Mouse (Mus musculus): Measurements from ENCODE around the gene Stard13.

Gene Stard13

GRCm38 (mm10) chr5:151233400-151234031, at the start of gene Stard13:
Stard13 (minus strand) TSS chr5:151233836.
- DNase-seq (ENCODE audit: inconsistent ontology term) = peak; percentile 68

GRCm38 (mm10) chr5:151279531-151279930, 45.9 kb upstream of the Stard13 start:
- DNase-seq (ENCODE audit: inconsistent ontology term) = no peak

GRCm38 (mm10) chr5:151277927-151278326, 44.3 kb upstream of the Stard13 start:
- no peak for DNase-seq (ENCODE audit: inconsistent ontology term)

GRCm38 (mm10) chr5:151275986-151276385, 42.4 kb upstream of the Stard13 start:
- no peak for DNase-seq (ENCODE audit: inconsistent ontology term)

- peak; percentile 38 for DNase-seq (ENCODE audit: inconsistent ontology term)
These were observed 40.6 kb upstream of the Stard13 start for GRCm38 (mm10) chr5:151274265-151274664.

- no peak for DNase-seq (ENCODE audit: inconsistent ontology term)
These were observed 37.2 kb upstream of the Stard13 start for GRCm38 (mm10) chr5:151270815-151271214.

- DNase-seq (ENCODE audit: inconsistent ontology term) = peak; percentile 63
These were observed 33.4 kb upstream of the Stard13 start for GRCm38 (mm10) chr5:151266896-151267634.

GRCm38 (mm10) chr5:151261558-151261957, 27.9 kb upstream of the Stard13 start:
- no peak for DNase-seq (ENCODE audit: inconsistent ontology term)

- DNase-seq (ENCODE audit: inconsistent ontology term) = no peak
These were observed 18.6 kb upstream of the Stard13 start for GRCm38 (mm10) chr5:151252213-151252612.

GRCm38 (mm10) chr5:151251656-151252055, 18.0 kb upstream of the Stard13 start:
- peak; percentile 47 for DNase-seq (ENCODE audit: inconsistent ontology term)

GRCm38 (mm10) chr5:151248671-151249620, 15.3 kb upstream of the Stard13 start:
- no peak for DNase-seq (ENCODE audit: inconsistent ontology term)

GRCm38 (mm10) chr5:151248084-151248483, 14.4 kb upstream of the Stard13 start:
- no peak for DNase-seq (ENCODE audit: inconsistent ontology term)

GRCm38 (mm10) chr5:151247115-151247875, 13.7 kb upstream of the Stard13 start:
- no peak for DNase-seq (ENCODE audit: inconsistent ontology term)

- no peak for DNase-seq (ENCODE audit: inconsistent ontology term)
These were observed 12.7 kb upstream of the Stard13 start for GRCm38 (mm10) chr5:151246287-151246686.

- DNase-seq (ENCODE audit: inconsistent ontology term) = no peak
These were observed 11.9 kb upstream of the Stard13 start for GRCm38 (mm10) chr5:151245571-151245970.

- DNase-seq (ENCODE audit: inconsistent ontology term) = no peak
These were observed 5.1 kb upstream of the Stard13 start for GRCm38 (mm10) chr5:151238730-151239129.

- DNase-seq (ENCODE audit: inconsistent ontology term) = peak; percentile 60
These were observed 2.8 kb upstream of the Stard13 start for GRCm38 (mm10) chr5:151236411-151236810.

GRCm38 (mm10) chr5:151232576-151233299, 898 bp downstream of the Stard13 start:
- DNase-seq (ENCODE audit: inconsistent ontology term) = no peak

- no peak for DNase-seq (ENCODE audit: inconsistent ontology term)
These were observed 1.8 kb downstream of the Stard13 start for GRCm38 (mm10) chr5:151231861-151232260.

GRCm38 (mm10) chr5:151231411-151231810, 2.2 kb downstream of the Stard13 start:
- no peak for DNase-seq (ENCODE audit: inconsistent ontology term)

- DNase-seq (ENCODE audit: inconsistent ontology term) = no peak
These were observed 3.2 kb downstream of the Stard13 start for GRCm38 (mm10) chr5:151230427-151230826.

Data from Muller cell, postnatal 12 days (primary cell).